Mouse (Mus musculus) frontal cortex, postnatal 10 days (tissue): ENCODE data around the gene Plekhg1.

ENCODE experiments used
- DNase-seq, 2 experiments: peaks; one replicate each; pipeline ENCODE4 v3.0.0; 2022; ENCODE audit warnings: low spot score in 2 of 2, mixed read lengths in 1 of 2

Plekhg1 gene

DNA sequence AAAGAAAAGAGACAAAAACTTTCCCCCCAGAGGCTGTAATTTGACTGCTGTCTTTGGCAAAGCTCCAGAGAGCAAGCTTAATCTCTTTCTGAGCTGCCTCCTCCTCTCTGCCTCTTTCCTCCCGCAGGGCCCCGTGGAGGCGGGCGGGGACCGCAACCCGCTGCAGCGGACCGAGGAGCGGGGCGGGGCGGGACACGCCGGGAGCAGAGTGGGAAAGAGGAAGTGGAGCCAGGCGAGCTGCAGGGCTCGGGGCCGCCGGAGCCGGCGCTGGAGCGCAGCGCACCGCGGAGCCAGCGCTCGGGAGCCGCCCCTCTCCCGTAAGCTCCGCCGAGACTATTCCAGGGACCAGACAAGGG, at the start of gene Plekhg1:
Plekhg1 (plus strand) TSS at position 217 of the 356 bp plus-strand sequence.
- DNase-seq, result peak; percentile 48 to 68

DNA sequence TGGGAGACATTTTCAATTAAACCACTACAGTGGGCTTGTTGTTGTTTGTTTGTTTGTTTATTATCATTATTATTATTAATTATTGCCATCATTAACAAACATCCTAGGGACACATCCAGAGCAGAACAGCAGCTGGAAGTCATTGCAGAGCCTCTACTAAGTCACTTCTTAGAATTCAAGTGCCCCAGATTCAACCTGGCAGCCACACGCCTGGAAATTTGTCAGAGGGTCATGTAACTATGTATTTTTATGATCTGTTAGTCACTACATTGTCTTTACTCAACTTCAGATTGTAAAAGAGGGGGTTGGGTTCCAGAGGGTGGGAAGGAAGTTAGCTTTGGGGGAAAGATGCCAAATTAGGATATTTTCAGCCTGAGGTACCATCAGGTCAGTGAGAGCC, 47.4 kb upstream of the Plekhg1 start:
- DNase-seq, result no peak

DNA sequence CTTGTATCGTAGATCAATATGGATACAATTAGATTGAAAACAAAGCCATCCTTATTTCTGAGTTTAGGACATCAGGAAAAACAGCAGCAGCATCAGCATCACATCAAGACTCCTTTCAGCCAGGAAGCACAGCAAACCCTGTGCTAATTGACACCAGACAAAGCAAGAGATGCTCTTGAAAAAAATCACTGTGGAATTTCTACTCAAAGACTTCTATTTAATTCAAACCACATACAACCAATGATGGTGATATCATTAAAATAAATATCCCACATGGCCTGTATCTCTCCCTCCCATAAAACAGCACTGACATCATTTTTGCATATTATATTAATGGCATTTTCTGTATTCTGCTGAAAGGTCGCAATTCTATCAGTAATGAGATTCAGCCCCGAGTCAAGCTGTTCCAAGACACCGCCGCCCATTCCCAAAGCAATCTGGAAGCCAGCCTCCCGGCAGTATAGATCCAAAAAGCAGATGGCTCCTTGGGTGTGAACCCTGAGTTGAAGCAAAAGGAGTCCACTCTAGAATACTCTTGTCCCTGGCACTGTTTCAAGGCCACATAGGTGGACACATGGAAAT, 46.4 kb upstream of the Plekhg1 start:
- DNase-seq, result no peak

DNA sequence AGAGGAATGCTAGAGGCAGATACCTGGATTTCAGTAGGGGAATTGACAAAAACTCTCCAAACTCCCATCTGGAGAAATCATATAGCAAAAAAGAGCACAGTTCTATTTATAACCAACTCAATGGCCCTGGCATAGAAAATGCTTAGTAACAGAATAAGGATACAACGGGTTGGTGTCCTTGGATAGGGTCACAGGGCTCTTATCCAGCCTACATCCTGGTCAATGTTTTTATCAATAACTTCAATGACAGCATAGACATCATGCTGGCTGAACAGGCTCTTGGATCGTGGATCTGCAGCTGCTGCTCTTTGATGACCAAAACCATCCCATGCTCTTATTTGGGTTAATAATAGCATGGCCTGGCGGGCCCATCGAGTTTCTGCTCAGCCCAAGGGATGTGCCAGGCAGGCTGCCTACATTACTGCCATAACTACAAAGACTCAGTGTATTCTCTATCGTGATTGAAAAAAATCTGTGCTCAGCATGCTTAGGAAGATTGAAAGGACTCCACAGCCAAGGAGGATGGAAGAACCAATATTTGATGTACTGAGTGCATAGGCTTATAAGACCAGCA, 44.7 kb upstream of the Plekhg1 start:
- DNase-seq, result no peak

DNA sequence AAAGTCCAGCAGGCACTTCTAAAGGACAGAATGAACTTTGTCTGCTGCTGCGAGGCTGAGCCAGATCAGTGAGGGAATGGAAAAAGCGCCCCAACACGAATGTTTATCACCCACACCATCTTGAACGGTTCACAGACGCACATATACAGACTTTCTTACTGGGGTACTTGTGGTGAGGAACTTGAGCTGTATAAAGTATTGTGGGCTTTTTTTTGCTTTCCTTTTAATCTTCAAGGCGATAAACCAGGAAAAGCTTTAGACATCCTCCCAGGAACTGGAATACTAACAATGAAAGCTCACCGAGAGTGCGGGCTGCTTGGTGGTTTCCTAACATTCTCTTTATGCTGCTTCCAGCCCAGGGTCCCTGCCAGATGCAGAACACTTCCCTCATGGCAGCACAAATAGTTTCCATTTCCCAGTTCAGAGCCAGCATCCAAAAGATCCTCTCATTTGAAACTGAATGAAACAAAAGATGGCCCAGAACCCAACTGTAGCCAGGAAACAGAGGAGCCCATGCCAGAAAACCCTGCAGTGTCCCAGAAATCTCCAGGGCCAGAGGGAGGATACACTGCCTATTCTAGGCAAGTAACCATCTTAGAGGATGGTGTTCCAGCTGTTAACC, 43.3 kb upstream of the Plekhg1 start:
- DNase-seq, result peak; percentile 27 to 58

DNA sequence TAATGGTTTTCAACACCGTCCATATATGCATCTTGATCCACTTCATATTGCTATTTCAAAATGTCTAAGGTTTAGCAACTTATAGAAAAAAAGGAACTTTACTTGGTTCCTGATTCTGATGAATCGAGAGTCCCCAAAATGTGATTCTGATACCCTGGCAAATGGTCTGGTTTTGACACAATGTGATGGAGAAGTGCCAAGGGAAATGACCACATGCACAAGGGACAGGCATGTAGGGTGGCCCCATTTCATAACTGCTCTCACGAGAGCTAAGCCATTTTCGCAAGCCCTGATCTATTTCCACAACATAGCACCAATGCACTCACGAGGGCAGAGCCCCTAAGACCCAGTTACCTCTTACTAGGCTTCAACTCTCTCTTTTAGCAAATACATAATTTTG, 42.7 kb upstream of the Plekhg1 start:
- DNase-seq, result no peak

DNA sequence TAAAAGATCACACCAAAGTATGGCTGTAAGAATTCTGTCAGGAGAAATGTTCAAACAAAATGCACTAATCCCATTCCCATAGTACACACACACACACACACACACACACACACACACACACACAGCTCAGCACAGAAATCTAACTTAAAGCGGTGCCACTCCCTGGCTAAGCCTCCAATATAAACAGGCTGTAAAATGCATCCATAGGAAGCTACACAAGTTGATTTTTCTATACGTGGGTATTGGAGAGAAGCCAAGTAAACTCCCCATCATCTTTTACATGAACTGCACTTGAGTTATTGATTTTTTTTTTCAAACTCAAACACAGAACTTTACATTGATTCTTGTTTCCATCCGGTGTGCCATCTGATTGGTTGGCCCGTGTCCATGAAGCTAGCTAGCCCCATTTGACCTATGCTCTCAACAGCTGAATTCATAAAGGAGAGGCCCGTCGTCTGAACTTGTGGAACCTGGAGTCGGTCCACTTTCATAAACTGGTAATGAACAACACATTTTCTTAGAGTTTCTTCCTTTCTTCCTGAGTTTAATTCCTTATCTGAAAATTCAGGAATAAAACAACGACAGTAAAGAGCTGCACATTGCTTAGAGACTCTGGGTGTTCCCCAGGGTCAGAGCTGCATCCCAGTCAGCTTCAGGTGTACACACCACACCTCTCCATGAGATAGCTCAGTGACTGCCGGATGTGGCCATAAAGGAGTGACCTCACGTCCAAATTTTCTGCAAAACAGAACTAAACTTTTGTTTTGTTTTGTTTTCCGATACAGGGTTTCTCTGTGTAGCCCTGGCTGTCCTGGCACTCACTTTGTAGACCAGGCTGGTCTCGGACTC, 39.7 kb upstream of the Plekhg1 start:
- no peak for DNase-seq

DNA sequence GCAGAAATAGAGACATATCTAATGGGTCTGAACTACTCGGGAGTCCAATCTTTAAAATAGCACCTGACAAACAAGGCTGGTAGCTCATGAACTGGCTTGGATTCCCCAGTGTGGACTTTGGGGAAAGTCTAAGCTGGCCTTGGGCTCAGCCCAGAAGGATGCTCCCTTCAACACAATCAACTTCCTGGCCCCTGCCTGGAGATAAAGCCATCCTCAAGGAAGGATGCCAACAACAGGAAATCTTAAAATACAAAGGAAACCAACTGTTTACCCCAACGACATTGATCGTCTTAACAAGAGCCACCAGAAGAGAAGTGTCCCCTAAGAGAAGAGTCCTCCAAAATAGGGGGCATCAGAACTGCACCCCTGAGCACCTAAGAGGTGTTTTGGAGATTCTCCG, 38.3 kb upstream of the Plekhg1 start:
- no peak for DNase-seq

DNA sequence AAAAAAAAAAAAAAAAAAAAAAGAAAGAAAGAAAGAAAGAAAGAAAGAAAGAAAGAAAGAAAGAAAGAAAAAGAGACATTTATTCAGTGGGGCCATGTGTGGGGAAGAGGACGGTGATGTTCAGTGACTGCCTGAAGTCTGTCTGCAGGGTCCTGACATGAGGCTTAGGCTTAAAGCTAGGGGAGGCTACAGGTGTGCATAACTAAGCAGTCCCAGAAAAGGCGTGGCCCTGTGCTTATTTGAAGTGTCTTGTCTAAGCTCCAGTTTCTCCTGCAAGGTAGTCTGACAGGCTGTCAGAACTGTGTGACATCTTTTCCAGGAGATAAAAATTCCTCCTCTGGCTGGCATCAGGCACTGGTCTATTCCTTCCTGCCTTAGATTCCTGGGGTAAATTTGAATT, 37.6 kb upstream of the Plekhg1 start:
- DNase-seq, result no peak

DNA sequence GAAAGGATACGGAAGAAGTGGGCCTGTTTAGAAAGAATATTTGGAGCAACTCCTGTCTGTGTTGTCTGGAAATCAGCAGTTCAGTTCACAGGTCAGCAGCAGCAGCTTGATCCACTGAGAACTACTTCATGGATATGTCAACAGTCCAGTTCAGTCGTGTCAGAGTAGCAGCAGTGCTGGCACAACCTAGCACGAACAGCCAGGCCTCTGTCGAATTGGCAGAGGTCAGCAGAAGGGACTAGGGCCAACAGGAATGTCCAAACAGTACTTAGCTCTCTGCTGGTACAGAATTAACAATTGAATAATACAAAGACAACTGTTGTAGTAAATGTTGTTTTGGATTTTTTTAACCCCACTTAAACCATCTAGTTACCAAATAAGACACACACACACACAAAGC, 33.9 kb upstream of the Plekhg1 start:
- no peak for DNase-seq

DNA sequence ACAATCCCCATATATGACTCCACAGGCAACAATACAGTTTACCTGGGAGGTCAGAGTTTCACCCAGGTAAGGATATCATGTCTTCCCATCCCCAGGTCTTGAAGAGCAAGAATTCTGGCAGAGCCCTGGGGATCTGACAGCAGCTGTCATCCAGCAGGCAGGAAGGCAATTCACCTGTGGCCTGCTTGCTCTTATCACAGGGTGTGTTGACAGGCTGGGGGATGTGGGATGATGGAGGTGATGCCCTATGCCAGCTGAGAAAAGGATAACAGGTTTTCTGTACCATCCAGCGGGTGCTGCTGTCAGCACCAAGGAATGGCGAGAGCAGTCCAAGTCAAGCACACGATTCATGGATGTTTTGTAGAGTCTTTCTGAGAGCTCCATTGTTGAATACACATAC, 30.1 kb upstream of the Plekhg1 start:
- no peak for DNase-seq

DNA sequence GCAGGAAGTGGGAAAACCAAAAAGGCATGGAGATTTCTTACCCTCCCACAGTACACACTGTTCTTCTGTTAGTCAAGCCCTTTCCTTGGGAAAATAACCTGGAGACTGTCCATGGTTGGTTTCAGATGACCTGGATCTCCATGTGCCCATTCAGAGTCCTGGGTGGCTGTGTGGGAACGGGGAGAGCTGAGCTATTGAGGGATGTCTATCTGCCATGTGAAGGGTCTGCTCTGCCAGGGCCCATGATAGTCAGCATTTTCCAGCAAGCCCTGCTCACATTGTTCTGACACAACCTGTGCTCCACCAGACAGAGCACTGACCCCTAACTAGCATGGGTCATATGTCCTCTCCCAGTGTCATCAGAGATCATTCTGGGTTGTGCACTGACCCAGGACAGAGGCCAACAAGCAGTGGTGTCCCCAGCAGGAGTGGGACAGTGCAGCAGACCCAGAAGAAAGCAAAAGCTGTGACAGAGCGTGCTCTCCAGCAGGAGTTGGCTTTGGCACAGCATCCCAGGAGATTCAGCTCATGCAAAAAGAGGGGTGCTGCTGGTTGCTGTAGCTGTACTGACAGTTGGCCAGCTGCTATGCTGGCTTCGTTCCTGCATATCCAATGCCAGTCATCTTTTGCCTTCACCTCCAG, 24.7 kb upstream of the Plekhg1 start:
- no peak for DNase-seq

DNA sequence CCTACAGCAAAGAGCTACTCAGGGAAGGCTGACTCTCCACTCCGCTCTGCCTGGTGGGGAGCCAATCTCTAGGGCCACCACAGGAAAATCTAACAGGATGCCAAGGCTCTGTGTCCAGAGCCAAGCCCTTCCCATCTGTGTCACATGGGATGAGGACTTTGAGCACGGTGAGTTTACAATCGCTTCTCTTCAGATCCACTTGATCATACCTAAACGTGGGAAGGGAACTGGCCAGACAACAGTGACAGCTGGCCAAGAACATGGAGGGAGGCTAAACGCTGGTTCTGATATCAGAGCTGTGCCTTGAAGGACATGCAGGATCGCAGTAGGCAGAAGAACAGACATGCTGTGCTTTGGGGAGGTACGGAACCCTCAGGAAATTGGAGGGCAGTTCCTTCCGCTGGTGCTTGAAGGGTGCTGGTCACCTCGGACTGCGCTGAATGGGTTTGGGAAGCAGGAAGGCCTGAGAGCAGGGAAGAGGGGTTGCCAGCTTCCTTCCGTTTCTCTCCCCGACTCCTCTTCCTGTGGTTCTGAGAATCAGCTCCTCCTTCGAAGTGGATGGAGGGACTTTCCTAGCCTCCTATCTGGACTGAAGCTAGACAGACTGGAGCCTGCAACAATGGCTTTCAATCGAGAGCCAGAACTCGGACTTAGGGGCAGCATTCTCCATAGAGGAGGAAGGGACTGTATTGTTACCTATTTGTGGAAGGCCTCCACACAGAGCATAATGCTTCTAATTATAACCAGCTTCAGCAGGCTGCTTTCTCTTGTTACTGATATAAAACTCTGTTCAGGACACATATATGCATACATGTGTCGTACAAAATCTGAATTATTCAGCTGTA, 21.9 kb upstream of the Plekhg1 start:
- peak; percentile 44 for DNase-seq

DNA sequence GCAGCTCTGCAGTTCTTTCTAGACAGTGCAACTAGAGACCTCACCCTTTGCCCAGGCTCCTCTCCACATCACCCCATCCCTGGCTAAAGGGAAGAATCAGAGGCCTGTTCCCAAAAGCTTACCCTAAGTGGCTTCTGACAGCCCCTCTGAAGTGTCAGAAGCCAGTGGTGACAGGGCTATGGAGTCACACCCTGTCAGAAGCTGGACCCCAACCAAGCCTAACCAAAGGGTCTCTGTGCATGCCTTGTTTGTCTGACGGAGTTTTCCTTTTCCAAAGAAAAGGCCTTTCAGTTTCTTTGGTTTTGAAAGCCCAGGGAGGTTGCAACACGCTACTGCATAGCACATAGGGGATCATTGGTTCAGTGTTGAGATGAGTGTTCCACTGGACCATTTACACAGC, 19.9 kb upstream of the Plekhg1 start:
- DNase-seq, result no peak

DNA sequence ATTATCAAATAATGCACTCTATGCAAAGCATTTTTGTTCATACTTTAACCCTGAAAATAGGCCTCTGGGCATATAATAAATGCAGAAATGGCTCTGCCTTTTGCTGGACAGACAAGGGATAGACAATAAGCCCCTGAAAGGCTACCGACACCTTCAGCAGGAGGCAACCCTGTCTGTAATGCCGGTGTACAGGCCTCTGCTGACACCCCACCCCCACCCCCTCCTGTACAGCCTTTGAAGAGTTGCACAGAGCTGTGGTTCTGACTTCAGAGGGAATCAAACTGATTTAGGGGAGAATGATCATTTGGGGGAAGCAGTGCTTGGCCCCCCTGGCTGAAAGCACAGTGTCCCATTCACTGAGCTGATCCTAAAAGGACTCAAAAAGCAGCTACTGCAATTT, 17.8 kb upstream of the Plekhg1 start:
- no peak for DNase-seq

DNA sequence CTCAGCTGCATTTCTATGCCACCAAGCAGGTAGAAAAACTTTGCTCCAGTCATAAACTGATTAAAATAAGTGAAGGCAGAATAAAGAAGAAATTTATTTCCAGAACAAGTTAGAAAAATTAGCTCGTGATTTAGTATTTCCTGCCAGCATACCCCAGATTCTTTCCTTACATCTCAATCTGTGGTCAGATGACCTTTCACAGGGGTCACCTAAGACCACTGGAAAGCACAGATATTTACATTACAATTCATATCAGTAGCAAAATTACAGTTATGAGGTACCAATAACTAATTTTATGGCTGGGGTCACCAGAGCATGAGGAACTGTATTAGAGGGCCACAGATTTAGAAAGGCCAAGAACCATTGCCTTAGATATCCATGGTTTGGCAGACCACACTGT, 15.5 kb upstream of the Plekhg1 start:
- no peak for DNase-seq

DNA sequence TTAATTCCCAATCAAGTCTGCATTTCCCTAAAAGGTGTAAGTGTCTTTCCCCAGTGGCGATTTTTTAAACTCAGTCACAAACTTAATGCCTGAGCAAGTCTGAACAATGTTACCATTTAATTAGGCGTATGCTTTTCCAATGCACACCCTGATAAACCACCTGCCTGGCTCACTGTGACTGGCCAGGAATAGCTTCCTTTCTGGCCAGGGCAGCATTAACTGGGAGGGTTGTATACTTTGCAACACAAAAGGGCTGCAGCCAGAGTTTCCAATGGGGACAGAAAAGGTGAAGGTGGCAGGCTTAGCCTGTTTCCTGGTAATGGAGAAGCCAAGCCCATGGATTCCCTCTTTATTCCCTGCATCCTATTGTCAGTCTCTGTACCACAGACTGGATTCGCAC, 10.5 kb upstream of the Plekhg1 start:
- DNase-seq, result no peak

DNA sequence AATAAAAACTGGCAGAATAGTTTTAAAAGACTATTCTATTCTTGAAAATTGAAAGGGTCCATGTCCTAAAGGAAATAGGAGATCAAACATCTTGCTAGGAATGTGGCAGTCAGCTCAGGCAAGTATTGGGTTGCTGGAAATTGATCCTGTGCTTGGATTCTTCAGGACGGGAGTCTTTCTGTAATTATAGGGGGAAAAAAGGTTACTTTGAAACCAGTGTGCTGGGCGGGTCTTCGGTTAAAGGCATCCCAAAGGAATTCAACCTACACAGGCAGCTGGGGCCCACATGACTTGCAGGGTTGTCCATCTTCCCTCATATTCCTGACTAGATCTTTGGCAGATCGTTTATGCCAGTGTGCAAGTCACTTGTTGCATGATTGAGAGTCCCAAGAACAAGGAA, 9.8 kb upstream of the Plekhg1 start:
- no peak for DNase-seq

DNA sequence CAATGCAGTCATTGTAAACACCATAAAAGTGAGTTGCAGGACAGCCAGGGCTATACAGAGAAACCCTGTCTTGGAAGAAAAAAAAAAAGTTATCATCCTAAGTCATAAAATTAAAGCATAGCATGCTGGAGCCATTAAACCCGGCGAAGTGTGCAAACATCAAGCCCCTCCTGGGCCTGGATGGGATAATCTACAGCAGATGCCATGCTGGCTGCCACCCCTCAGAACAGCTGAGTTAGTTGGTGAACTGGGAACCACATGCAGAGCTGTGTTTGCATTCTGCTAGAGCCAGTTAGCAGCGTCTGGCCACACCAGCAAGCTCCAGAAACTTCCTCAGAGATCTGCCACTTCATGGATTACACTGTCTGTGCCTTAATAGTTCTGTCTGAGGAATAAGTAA, 3.1 kb upstream of the Plekhg1 start:
- DNase-seq, result no peak

DNA sequence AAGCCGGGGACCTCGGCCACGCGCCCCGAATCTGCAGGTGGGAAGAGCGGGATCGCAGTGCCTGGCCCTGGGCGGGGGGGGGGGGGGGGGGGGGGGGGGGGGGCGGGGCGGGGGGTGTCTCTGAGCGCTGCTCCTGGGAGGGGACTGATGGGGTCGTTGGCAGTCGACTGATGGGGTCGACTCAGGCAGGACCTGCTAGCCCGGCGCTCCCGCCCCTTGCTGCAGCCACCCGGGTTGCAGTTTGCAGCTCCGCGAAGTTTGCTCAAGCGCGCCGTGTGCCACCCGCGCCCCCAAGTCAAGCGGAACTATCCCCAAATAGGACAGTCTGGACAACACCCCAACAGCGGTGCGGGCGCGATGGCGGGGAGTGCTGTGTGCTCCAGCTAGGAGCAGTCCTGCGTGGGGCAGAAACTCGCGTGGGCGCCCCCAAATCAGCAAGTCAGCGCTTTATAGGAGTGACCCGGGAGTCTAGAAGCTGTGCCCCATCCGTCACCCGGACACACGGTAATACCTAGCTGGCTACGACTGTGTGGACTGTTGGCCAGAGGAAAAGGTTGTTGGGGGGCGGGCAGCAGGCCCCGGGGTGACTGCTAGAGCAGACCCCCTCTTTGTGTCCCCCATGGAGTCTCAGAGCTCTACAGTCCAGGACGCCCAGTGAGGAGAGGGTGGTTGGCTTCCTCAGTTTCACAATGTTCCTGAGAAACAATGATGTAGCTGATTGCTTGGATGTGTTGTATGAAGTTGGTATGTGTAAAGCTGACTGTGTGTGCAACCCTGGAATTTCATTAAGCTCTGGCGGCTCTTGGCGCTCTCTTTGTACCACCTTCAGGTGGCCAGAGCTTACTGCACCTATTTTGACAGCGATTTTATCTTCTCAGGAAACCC, 582 bp downstream of the Plekhg1 start:
- DNase-seq, result peak; percentile 25 to 41
